Mouse (Mus musculus) urinary bladder, postnatal 14 days (tissue): Measurements from ENCODE around the gene Zbtb3.

Source experiments
- DNase-seq: peaks from one replicate; pipeline ENCODE4 v3.0.0; 2021; ENCODE audit warnings: low spot score

Zbtb3 gene

GRCm38 (mm10) chr19:8802130-8802821, at the start of gene Zbtb3:
Gene Zbtb3 (plus strand): TSS chr19:8802555.
- DNase-seq, result peak; percentile 94

- DNase-seq, result no peak
Measured at GRCm38 (mm10) chr19:8755652-8756051, 46.7 kb upstream of the Zbtb3 start.

- peak; percentile 95 for DNase-seq
Measured at GRCm38 (mm10) chr19:8756635-8757387, 45.5 kb upstream of the Zbtb3 start, which contains the start of gene Nxf1. Gene Nxf1 (plus strand): TSS chr19:8757073.

GRCm38 (mm10) chr19:8757471-8757998, 44.8 kb upstream of the Zbtb3 start:
- no peak for DNase-seq

- DNase-seq, result no peak
Measured at GRCm38 (mm10) chr19:8758899-8759298, 43.5 kb upstream of the Zbtb3 start.

- no peak for DNase-seq
Measured at GRCm38 (mm10) chr19:8760757-8761156, 41.6 kb upstream of the Zbtb3 start.

GRCm38 (mm10) chr19:8763276-8763675, 39.1 kb upstream of the Zbtb3 start:
- no peak for DNase-seq

- DNase-seq, result no peak
Measured at GRCm38 (mm10) chr19:8765562-8765961, 36.8 kb upstream of the Zbtb3 start.

GRCm38 (mm10) chr19:8770567-8771270, 31.6 kb upstream of the Zbtb3 start, which contains the start of gene Tmem223:
Gene Tmem223 (plus strand): TSS chr19:8770996.
- peak; percentile 74 for DNase-seq

- DNase-seq, result no peak
Measured at GRCm38 (mm10) chr19:8772996-8773395, 29.4 kb upstream of the Zbtb3 start.

- DNase-seq, result no peak
Measured at GRCm38 (mm10) chr19:8773409-8773808, 28.9 kb upstream of the Zbtb3 start.

GRCm38 (mm10) chr19:8774086-8774835, 28.1 kb upstream of the Zbtb3 start, which contains the start of gene Tmem179b:
Gene Tmem179b (minus strand): TSS chr19:8774467.
- peak; percentile 97 for DNase-seq

- DNase-seq, result no peak
Measured at GRCm38 (mm10) chr19:8774951-8775421, 27.4 kb upstream of the Zbtb3 start.

GRCm38 (mm10) chr19:8786008-8786781, 16.2 kb upstream of the Zbtb3 start, which contains the start of gene Taf6l:
Gene Taf6l (minus strand): TSS chr19:8786417.
- DNase-seq, result peak; percentile 91

- no peak for DNase-seq
Measured at GRCm38 (mm10) chr19:8788521-8788920, 13.8 kb upstream of the Zbtb3 start.

- DNase-seq, result no peak
Measured at GRCm38 (mm10) chr19:8789171-8789570, 13.2 kb upstream of the Zbtb3 start.

GRCm38 (mm10) chr19:8790171-8790570, 12.2 kb upstream of the Zbtb3 start:
- no peak for DNase-seq

- peak; percentile 90 for DNase-seq
Measured at GRCm38 (mm10) chr19:8798264-8798946, 4.0 kb upstream of the Zbtb3 start, which contains the start of gene Polr2g. Gene Polr2g (minus strand): TSS chr19:8798577.

- no peak for DNase-seq
Measured at GRCm38 (mm10) chr19:8798947-8799315, 3.4 kb upstream of the Zbtb3 start.
